Mouse (Mus musculus): ENCODE data around the gene Kcnj15. TPM values are rescaled to one million over a fixed set of nuclear protein-coding genes. Genes with fewer than 3 reads are reported as not detected.
A peak's percentile ranks its signal among the peaks of the same experiment; 100 is the strongest.

Kcnj15 gene
- polyA plus RNA-seq, 1 experiment from 2014 or later = 3.8 TPM

- H3K9me3 ChIP-seq (replicated peaks) = no peaks in the 10 kb centered on the region
- ATAC-seq (replicated peaks; ENCODE audit: insufficient number of reproducible peaks, insufficient read depth, low FRiP score, low read depth) = no peak
- no peaks in the 10 kb centered on the region for H3K36me3 ChIP-seq
- H3K4me1 ChIP-seq (replicated peaks) = no peaks in the 10 kb centered on the region
- H3K4me2 ChIP-seq = no peak overlapping the region
- no peak overlapping the region for H3K9ac ChIP-seq
- WGBS = 78% methylated on average over 8 of the region's 8 CpGs
- H3K27me3 ChIP-seq = no peaks in the 10 kb centered on the region
- no peak overlapping the region for H3K4me3 ChIP-seq
- no peak overlapping the region for H3K27ac ChIP-seq
These were observed 33.9 kb upstream of the Kcnj15 start for GRCm38 (mm10) chr16:95223435-95223834.

GRCm38 (mm10) chr16:95225285-95225684, 32.1 kb upstream of the Kcnj15 start:
- Histone ChIP-seq H3K9ac (no peak overlapping the region), H3K27ac (no peak overlapping the region), H3K27me3 (no peaks in the 10 kb centered on the region), H3K9me3 (replicated peaks) (no peaks in the 10 kb centered on the region), H3K4me2 (no peak overlapping the region), H3K4me1 (replicated peaks) (no peaks in the 10 kb centered on the region), H3K4me3 (no peak overlapping the region), H3K36me3 (no peaks in the 10 kb centered on the region)
- ATAC-seq (replicated peaks; ENCODE audit: insufficient number of reproducible peaks, insufficient read depth, low FRiP score, low read depth) = no peak
- WGBS = 48% methylated on average over 7 of the region's 7 CpGs

GRCm38 (mm10) chr16:95231768-95232167, 25.6 kb upstream of the Kcnj15 start:
- no peak overlapping the region for H3K9ac ChIP-seq
- 66% methylated on average over 4 of the region's 4 CpGs for WGBS
- no peaks in the 10 kb centered on the region for H3K36me3 ChIP-seq
- no peak overlapping the region for H3K4me2 ChIP-seq
- ATAC-seq (replicated peaks; ENCODE audit: insufficient number of reproducible peaks, insufficient read depth, low FRiP score, low read depth) = no peak
- no peaks in the 10 kb centered on the region for H3K9me3 ChIP-seq (replicated peaks)
- H3K4me3 ChIP-seq = no peak overlapping the region
- H3K27ac ChIP-seq = no peak overlapping the region
- H3K27me3 ChIP-seq = no peaks in the 10 kb centered on the region
- H3K4me1 ChIP-seq (replicated peaks) = no peaks in the 10 kb centered on the region

GRCm38 (mm10) chr16:95234891-95235548, 22.3 kb upstream of the Kcnj15 start:
- Histone ChIP-seq H3K9me3 (replicated peaks) (no peaks in the 10 kb centered on the region), H3K27me3 (no peaks in the 10 kb centered on the region), H3K27ac (no peak overlapping the region), H3K4me1 (replicated peaks) (peaks cover 6% of the 10 kb centered on the region; the same call in 1 of the 2 replicates), H3K4me2 (no peak overlapping the region), H3K36me3 (no peaks in the 10 kb centered on the region), H3K4me3 (no peak overlapping the region), H3K9ac (no peak overlapping the region)
- WGBS = 84% methylated on average over 2 of the region's 2 CpGs
- ATAC-seq (replicated peaks; ENCODE audit: insufficient number of reproducible peaks, insufficient read depth, low FRiP score, low read depth) = no peak

GRCm38 (mm10) chr16:95239209-95239925, 18.0 kb upstream of the Kcnj15 start:
- no peak overlapping the region for H3K4me2 ChIP-seq
- no peaks in the 10 kb centered on the region for H3K9me3 ChIP-seq (replicated peaks)
- 66% methylated on average over 7 of the region's 7 CpGs for WGBS
- no peak overlapping the region for H3K4me3 ChIP-seq
- H3K9ac ChIP-seq = no peak overlapping the region
- ATAC-seq (replicated peaks; ENCODE audit: insufficient number of reproducible peaks, insufficient read depth, low FRiP score, low read depth) = no peak
- H3K36me3 ChIP-seq = no peaks in the 10 kb centered on the region
- H3K27me3 ChIP-seq = no peaks in the 10 kb centered on the region
- peak overlapping the region; percentile 57 for H3K27ac ChIP-seq
- H3K4me1 ChIP-seq (replicated peaks) = peaks cover 30% of the 10 kb centered on the region

GRCm38 (mm10) chr16:95240688-95241087, 16.7 kb upstream of the Kcnj15 start:
- no peaks in the 10 kb centered on the region for H3K9me3 ChIP-seq (replicated peaks)
- ATAC-seq (replicated peaks; ENCODE audit: insufficient number of reproducible peaks, insufficient read depth, low FRiP score, low read depth) = no peak
- H3K36me3 ChIP-seq = no peaks in the 10 kb centered on the region
- peaks cover 41% of the 10 kb centered on the region for H3K4me1 ChIP-seq (replicated peaks)
- H3K27me3 ChIP-seq = no peaks in the 10 kb centered on the region
- 46% methylated on average over 5 of the region's 5 CpGs for WGBS
- H3K9ac ChIP-seq = no peak overlapping the region
- no peak overlapping the region for H3K4me2 ChIP-seq
- H3K4me3 ChIP-seq = no peak overlapping the region
- H3K27ac ChIP-seq = no peak overlapping the region

- H3K9me3 ChIP-seq (replicated peaks) = no peaks in the 10 kb centered on the region
- no peak overlapping the region for H3K4me3 ChIP-seq
- H3K9ac ChIP-seq = no peak overlapping the region
- no peaks in the 10 kb centered on the region for H3K36me3 ChIP-seq
- H3K27me3 ChIP-seq = no peaks in the 10 kb centered on the region
- 34% methylated on average over 4 of the region's 4 CpGs for WGBS
- H3K4me2 ChIP-seq = no peak overlapping the region
- ATAC-seq (replicated peaks; ENCODE audit: insufficient number of reproducible peaks, insufficient read depth, low FRiP score, low read depth) = no peak; the same call in 1 of the 2 replicates
- peaks cover 42% of the 10 kb centered on the region for H3K4me1 ChIP-seq (replicated peaks)
- H3K27ac ChIP-seq = peak overlapping the region; percentile 54
These were observed 15.8 kb upstream of the Kcnj15 start for GRCm38 (mm10) chr16:95241581-95241980.

GRCm38 (mm10) chr16:95242114-95242513, 15.2 kb upstream of the Kcnj15 start:
- H3K9ac ChIP-seq = no peak overlapping the region
- no peaks in the 10 kb centered on the region for H3K27me3 ChIP-seq
- H3K4me1 ChIP-seq (replicated peaks) = peaks cover 42% of the 10 kb centered on the region
- H3K36me3 ChIP-seq = no peaks in the 10 kb centered on the region
- WGBS = 56% methylated on average over 4 of the region's 4 CpGs
- no peak overlapping the region for H3K4me2 ChIP-seq
- H3K4me3 ChIP-seq = no peak overlapping the region
- H3K27ac ChIP-seq = peak overlapping the region; percentile 54
- H3K9me3 ChIP-seq (replicated peaks) = no peaks in the 10 kb centered on the region
- ATAC-seq (replicated peaks; ENCODE audit: insufficient number of reproducible peaks, insufficient read depth, low FRiP score, low read depth) = no peak

- Histone ChIP-seq H3K4me3 (no peak overlapping the region), H3K27me3 (no peaks in the 10 kb centered on the region), H3K4me1 (replicated peaks) (peaks cover 42% of the 10 kb centered on the region), H3K36me3 (no peaks in the 10 kb centered on the region), H3K27ac (no peak overlapping the region), H3K4me2 (no peak overlapping the region), H3K9me3 (replicated peaks) (no peaks in the 10 kb centered on the region), H3K9ac (no peak overlapping the region)
- no peak for ATAC-seq (replicated peaks; ENCODE audit: insufficient number of reproducible peaks, insufficient read depth, low FRiP score, low read depth)
- WGBS = 73% methylated on average over 1 of the region's 1 CpGs
These were observed 14.0 kb upstream of the Kcnj15 start for GRCm38 (mm10) chr16:95243401-95243800.

GRCm38 (mm10) chr16:95244626-95245303, 12.6 kb upstream of the Kcnj15 start:
- no peaks in the 10 kb centered on the region for H3K36me3 ChIP-seq
- peaks cover 36% of the 10 kb centered on the region for H3K4me1 ChIP-seq (replicated peaks)
- H3K4me2 ChIP-seq = 0 out of 2 replicates have a peak overlapping the region, but pooled peaks have one; percentile 6
- 28% methylated on average over 12 of the region's 12 CpGs for WGBS
- H3K4me3 ChIP-seq = no peak overlapping the region
- no peak overlapping the region for H3K9ac ChIP-seq
- H3K27me3 ChIP-seq = no peaks in the 10 kb centered on the region
- H3K9me3 ChIP-seq (replicated peaks) = no peaks in the 10 kb centered on the region
- H3K27ac ChIP-seq = peak overlapping the region; percentile 57
- ATAC-seq (replicated peaks; ENCODE audit: insufficient number of reproducible peaks, insufficient read depth, low FRiP score, low read depth) = peak; percentile 60; the same call in 1 of the 2 replicates

GRCm38 (mm10) chr16:95245499-95245898, 11.9 kb upstream of the Kcnj15 start:
- H3K27me3 ChIP-seq = no peaks in the 10 kb centered on the region
- 63% methylated on average over 3 of the region's 3 CpGs for WGBS
- no peak overlapping the region for H3K4me2 ChIP-seq
- peaks cover 34% of the 10 kb centered on the region for H3K4me1 ChIP-seq (replicated peaks)
- no peaks in the 10 kb centered on the region for H3K36me3 ChIP-seq
- H3K4me3 ChIP-seq = no peak overlapping the region
- no peak overlapping the region for H3K9ac ChIP-seq
- no peak overlapping the region for H3K27ac ChIP-seq
- no peak for ATAC-seq (replicated peaks; ENCODE audit: insufficient number of reproducible peaks, insufficient read depth, low FRiP score, low read depth)
- H3K9me3 ChIP-seq (replicated peaks) = no peaks in the 10 kb centered on the region
